Mouse (Mus musculus): Measurements from ENCODE around the gene Aqr. TPM values are rescaled to one million over a fixed set of nuclear protein-coding genes. Genes with fewer than 3 reads are reported as not detected.

Aqr gene
- total RNA-seq, 4 experiments from 2014 or later, result 26.9 to 37.3 (median 33.7) TPM

GRCm38 (mm10) chr2:114066226-114066625 lies 120.6 kb downstream of the Aqr start:
- DNase-seq (ENCODE audit: low spot score in 2 of 2), result no peak

- no peak for DNase-seq (ENCODE audit: low spot score in 2 of 2)
Measured at GRCm38 (mm10) chr2:114064004-114064403, 122.8 kb downstream of the Aqr start.

- no peak for DNase-seq (ENCODE audit: low spot score in 2 of 2)
Measured at GRCm38 (mm10) chr2:114060071-114060591, 126.7 kb downstream of the Aqr start.

DNA sequence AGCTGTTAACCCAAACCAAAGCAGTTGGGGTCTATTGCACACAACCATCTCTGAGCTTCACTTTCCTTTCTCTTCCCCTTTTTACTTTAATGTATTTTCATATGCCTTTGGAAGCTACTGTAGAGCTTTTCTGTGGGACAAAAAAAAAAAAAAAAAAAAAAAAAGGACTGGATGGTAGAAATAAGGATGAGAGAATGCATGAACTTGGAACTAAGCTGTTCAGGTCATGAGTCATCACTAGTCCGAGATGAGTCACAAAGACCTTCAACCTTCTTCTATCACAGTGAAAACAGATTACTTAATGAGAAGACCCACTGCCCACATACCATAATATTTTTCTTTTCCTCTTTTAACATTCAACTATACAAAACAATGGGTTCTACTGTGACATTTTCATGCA lies 127.2 kb downstream of the Aqr start:
- DNase-seq (ENCODE audit: low spot score in 2 of 2), result no peak

GRCm38 (mm10) chr2:114058226-114058796 lies 128.5 kb downstream of the Aqr start:
- no peak for DNase-seq (ENCODE audit: low spot score in 2 of 2)

- DNase-seq (ENCODE audit: low spot score in 2 of 2), result no peak
Measured at GRCm38 (mm10) chr2:114057303-114057853, 129.4 kb downstream of the Aqr start.

- DNase-seq (ENCODE audit: low spot score in 2 of 2), result no peak
Measured at GRCm38 (mm10) chr2:114054129-114054528, 132.7 kb downstream of the Aqr start.

GRCm38 (mm10) chr2:114052696-114053598 lies 133.9 kb downstream of the Aqr start, which contains the start of gene Actc1:
Gene Actc1 (minus strand): TSS chr2:114053548.
- DNase-seq (ENCODE audit: low spot score in 2 of 2), result no peak

DNA sequence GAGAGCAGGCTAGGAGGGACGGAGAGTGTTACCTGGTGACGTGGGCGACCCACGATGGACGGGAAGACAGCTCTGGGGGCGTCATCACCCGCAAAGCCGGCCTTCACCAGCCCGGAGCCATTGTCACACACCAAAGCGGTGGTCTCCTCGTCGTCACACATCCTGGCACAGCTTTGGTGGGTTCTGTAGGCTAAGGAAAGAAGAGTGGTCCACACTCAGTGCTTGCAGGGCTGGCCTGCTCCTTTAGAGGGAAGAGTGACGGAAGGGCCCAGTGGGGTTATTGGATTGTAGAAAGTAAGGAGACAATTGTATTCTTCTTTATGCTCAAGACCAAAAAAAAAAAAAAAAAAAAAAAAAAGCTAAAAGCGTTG lies 135.0 kb downstream of the Aqr start:
- DNase-seq (ENCODE audit: low spot score in 2 of 2), result no peak

Small RNAs within 50 kb of the gene (microRNA-seq; reads per million reads assigned to microRNA genes)
- gene Mir7002, result 0 to 0.32 reads per million in 2 experiments

Other genes starting within 250 kb of the Aqr start
- gene Gjd2, start 173.4 kb downstream of the Aqr start, total RNA-seq (2022), result 1 to 10 TPM; 4.8 to 5.8 (median 5.6) TPM
- 1 to 10 TPM in 1 of 4 experiments, not detected in 3; 1.6 TPM for gene Actc1, start 133.5 kb downstream of the Aqr start, total RNA-seq (2022)
- 10 to 100 TPM; 18.9 to 24.5 (median 22.0) TPM for gene Zfp770, start 14.4 kb upstream of the Aqr start, total RNA-seq (2022)